Mouse (Mus musculus): Measurements from ENCODE around the gene Hist1h4b. TPM values are rescaled to one million over a fixed set of nuclear protein-coding genes. Genes with fewer than 3 reads are reported as not detected.
"Not testable (repeated sequence)": the region's sequence is repeated elsewhere in the genome, so short reads cannot be mapped to it uniquely, and the experiment has no call there.

Hist1h4b gene
- 1 to 10 TPM; 2.1 to 3.7 TPM for total RNA-seq (2021)
- long read RNA-seq, experiment 1 = 0 reads
- long read RNA-seq, experiment 2 = 0 reads

- TF ChIP-seq CTCF (IDR thresholded peaks at IDR 0.05) = no peak
- intact Hi-C loops (cut with DNase I) = loop anchor here (10.0 kb wide), 1 partner anchor 392 kb away; the partner anchor contains the start of gene Zfp322a
- peak; percentile 68 for DNase-seq
- H3K4me3 ChIP-seq = peak within 1 kb of the TSS; percentile 63
- H3K27ac ChIP-seq = peak within 1 kb of the TSS; percentile 48; the same call in 1 of the 2 replicates
Observed at GRCm38 (mm10) chr13:23756790-23757189, at the start of gene Hist1h4b. Hist1h4b (plus strand) TSS chr13:23757013.

GRCm38 (mm10) chr13:23708041-23708440 is 48.8 kb upstream of the Hist1h4b start:
- no peak overlapping the region for H3K4me3 ChIP-seq
- H3K27ac ChIP-seq = no peak overlapping the region
- TF ChIP-seq CTCF (IDR thresholded peaks at IDR 0.05) = no peak
- no peak for DNase-seq
- intact Hi-C loops (cut with DNase I) = no loop called here

GRCm38 (mm10) chr13:23708654-23709053 is 48.2 kb upstream of the Hist1h4b start:
- H3K27ac ChIP-seq = no peak overlapping the region
- no peak overlapping the region for H3K4me3 ChIP-seq
- intact Hi-C loops (cut with DNase I) = no loop called here
- TF ChIP-seq CTCF (IDR thresholded peaks at IDR 0.05) = no peak
- DNase-seq = no peak

- Histone ChIP-seq H3K27ac (peak overlapping the region; percentile 94), H3K4me3 (peak overlapping the region; percentile 89)
- intact Hi-C loops (cut with DNase I) = no loop called here
- TF ChIP-seq CTCF (IDR thresholded peaks at IDR 0.05) = no peak
- DNase-seq = no peak
Observed at GRCm38 (mm10) chr13:23709714-23710373, 47.0 kb upstream of the Hist1h4b start.

- no peak for TF ChIP-seq CTCF (IDR thresholded peaks at IDR 0.05)
- Histone ChIP-seq H3K4me3 (peak within 1 kb of the TSS; percentile 89), H3K27ac (peak within 1 kb of the TSS; percentile 94)
- intact Hi-C loops (cut with DNase I) = no loop called here
- DNase-seq = peak; percentile 80
Observed at GRCm38 (mm10) chr13:23710374-23711089, 46.3 kb upstream of the Hist1h4b start, which contains the start of gene Hfe. Hfe (minus strand) TSS chr13:23710854.

- Histone ChIP-seq H3K27ac (peak overlapping the region; percentile 20; the same call in 1 of the 2 replicates), H3K4me3 (no peak overlapping the region)
- TF ChIP-seq CTCF (IDR thresholded peaks at IDR 0.05) = no peak
- intact Hi-C loops (cut with DNase I) = no loop called here
- DNase-seq = no peak
Observed at GRCm38 (mm10) chr13:23716261-23717042, 40.4 kb upstream of the Hist1h4b start.

- intact Hi-C loops (cut with DNase I) = no loop called here
- H3K4me3 ChIP-seq = no peak overlapping the region
- no peak for TF ChIP-seq CTCF (IDR thresholded peaks at IDR 0.05)
- DNase-seq = no peak
- H3K27ac ChIP-seq = no peak overlapping the region; the same call in 1 of the 2 replicates
Observed at GRCm38 (mm10) chr13:23717176-23717575, 39.6 kb upstream of the Hist1h4b start.

- intact Hi-C loops (cut with DNase I); H3K4me3 ChIP-seq; DNase-seq; H3K27ac ChIP-seq: not testable (repeated sequence)
Observed at GRCm38 (mm10) chr13:23717593-23718245, 39.1 kb upstream of the Hist1h4b start.

GRCm38 (mm10) chr13:23724239-23724638 is 32.6 kb upstream of the Hist1h4b start:
- Histone ChIP-seq H3K27ac (no peak overlapping the region), H3K4me3 (no peak overlapping the region)
- no peak for DNase-seq
- no peak for TF ChIP-seq CTCF (IDR thresholded peaks at IDR 0.05)
- intact Hi-C loops (cut with DNase I) = no loop called here

- intact Hi-C loops (cut with DNase I) = no loop called here
- no peak for TF ChIP-seq CTCF (IDR thresholded peaks at IDR 0.05)
- Histone ChIP-seq H3K4me3 (no peak overlapping the region), H3K27ac (no peak overlapping the region)
- DNase-seq = no peak
Observed at GRCm38 (mm10) chr13:23725213-23725612, 31.6 kb upstream of the Hist1h4b start.

GRCm38 (mm10) chr13:23728472-23729191 is 28.2 kb upstream of the Hist1h4b start:
- Histone ChIP-seq H3K4me3 (no peak overlapping the region), H3K27ac (no peak overlapping the region)
- TF ChIP-seq CTCF (IDR thresholded peaks at IDR 0.05) = no peak
- no peak for DNase-seq
- intact Hi-C loops (cut with DNase I) = no loop called here

GRCm38 (mm10) chr13:23729192-23729525 is 27.7 kb upstream of the Hist1h4b start:
- DNase-seq = peak; percentile 28
- intact Hi-C loops (cut with DNase I) = no loop called here
- Histone ChIP-seq H3K4me3 (no peak overlapping the region), H3K27ac (no peak overlapping the region)
- TF ChIP-seq CTCF (IDR thresholded peaks at IDR 0.05) = no peak
